In genomic region chr15:77956404-77956901, GRCm38 (mm10) we compare ENCODE assay signal across 8 mouse cellular contexts. TPM values are rescaled to one million over a fixed set of nuclear protein-coding genes. Genes with fewer than 3 reads are reported as not detected.
DNase-seq lines count a peak whose midpoint lies in the region; ATAC-seq lines count a peak whose summit lies in the region.

Gene Foxred2 (minus strand): TSS chr15:77956722.

- H3K9ac ChIP-seq in heart, embryonic 14.5 days (ENCODE audit: low read length) = peak within 1 kb of the TSS; percentile 28; the same call in 1 of the 2 replicates
- peak within 1 kb of the TSS; percentile 51 for H3K9ac ChIP-seq in liver, embryonic 15.5 days
- peak within 1 kb of the TSS; percentile 53 for H3K9ac ChIP-seq in neural tube, embryonic 11.5 days (ENCODE audit: low read length)

- H3K4me2 ChIP-seq in heart, embryonic 14.5 days (ENCODE audit: low read length) = peak within 1 kb of the TSS; percentile 73
- H3K4me2 ChIP-seq in liver, embryonic 15.5 days = peak within 1 kb of the TSS; percentile 86
- H3K4me2 ChIP-seq in neural tube, embryonic 11.5 days (ENCODE audit: low read depth) = peak within 1 kb of the TSS; percentile 60

- ATAC-seq in heart, embryonic 14.5 days (ENCODE audit: insufficient number of reproducible peaks, insufficient read depth, low FRiP score, low read depth) = peak; percentile 64
- ATAC-seq in liver, embryonic 15.5 days (ENCODE audit: insufficient read depth) = peak; percentile 80
- peak; percentile 87 for ATAC-seq in neural tube, embryonic 11.5 days (ENCODE audit: insufficient read depth, low FRiP score, low TSS enrichment)

- DNase-seq in CD4-positive helper T cell, adult 2 months (ENCODE audit: low read depth, low spot score) = peak; percentile 93
- DNase-seq in brain, embryonic 18.5 days (ENCODE audit: low read depth, low spot score) = peak; percentile 78
- DNase-seq in forebrain, embryonic 10.5 days (ENCODE audit: extremely low spot score, low spot score) = peak; percentile 86
- peak; percentile 87 for DNase-seq in kidney, postnatal 14 days
- peak; percentile 91 for DNase-seq in neural tube, embryonic 11.5 days (ENCODE audit: low spot score)
- peak; percentile 63 for DNase-seq in telencephalon, adult 2 months (ENCODE audit: low read depth, low spot score)

- WGBS in forebrain, embryonic 10.5 days = under 1% methylated on average over 39 of the region's 39 CpGs
- 1% methylated on average over 39 of the region's 39 CpGs for WGBS in heart, embryonic 14.5 days
- 1% methylated on average over 39 of the region's 39 CpGs for WGBS in liver, embryonic 15.5 days (ENCODE audit: insufficient replicate concordance)
- under 1% methylated on average over 38 of the region's 39 CpGs for WGBS in neural tube, embryonic 11.5 days

- no peaks in the 10 kb centered on the region for H3K9me3 ChIP-seq in forebrain, embryonic 10.5 days
- no peaks in the 10 kb centered on the region for H3K9me3 ChIP-seq in heart, embryonic 14.5 days (ENCODE audit: control insufficient read depth, low read length)
- H3K9me3 ChIP-seq in liver, embryonic 15.5 days (replicated peaks) = no peaks in the 10 kb centered on the region
- H3K9me3 ChIP-seq in neural tube, embryonic 11.5 days (ENCODE audit: control insufficient read depth, low read length) = no peaks in the 10 kb centered on the region

- peaks cover 36% of the 10 kb centered on the region for H3K4me1 ChIP-seq in forebrain, embryonic 10.5 days
- H3K4me1 ChIP-seq in heart, embryonic 14.5 days (ENCODE audit: control insufficient read depth in 2 of 2, insufficient read depth in 2 of 2, low read length in 2 of 2) = peaks cover 12 to 13% of the 10 kb centered on the region in 2 experiments
- H3K4me1 ChIP-seq in liver, embryonic 15.5 days (replicated peaks) = peaks cover 36% of the 10 kb centered on the region
- peaks cover 9% of the 10 kb centered on the region for H3K4me1 ChIP-seq in neural tube, embryonic 11.5 days (ENCODE audit: control insufficient read depth, insufficient read depth, low read length)

- H3K27ac ChIP-seq in forebrain, embryonic 10.5 days = peak within 1 kb of the TSS; percentile 85
- no peak within 1 kb of the TSS for H3K27ac ChIP-seq in heart, embryonic 14.5 days (replicated peaks in 1 of 2; ENCODE audit: control insufficient read depth in 1 of 2, insufficient read depth in 1 of 2, low read depth in 2 of 2, low read length in 2 of 2)
- H3K27ac ChIP-seq in liver, embryonic 15.5 days (replicated peaks) = no peak within 1 kb of the TSS
- H3K27ac ChIP-seq in neural tube, embryonic 11.5 days (ENCODE audit: low read depth, low read length) = no peak within 1 kb of the TSS

- H3K4me3 ChIP-seq in forebrain, embryonic 10.5 days = peak within 1 kb of the TSS; percentile 69
- peak within 1 kb of the TSS; percentile 51 to 57 for H3K4me3 ChIP-seq in heart, embryonic 14.5 days (ENCODE audit: control insufficient read depth in 1 of 2, insufficient read depth in 1 of 2, low read depth in 1 of 2, low read length in 2 of 2)
- peak within 1 kb of the TSS; percentile 57 for H3K4me3 ChIP-seq in liver, embryonic 15.5 days (replicated peaks)
- peak within 1 kb of the TSS; percentile 43 for H3K4me3 ChIP-seq in neural tube, embryonic 11.5 days (ENCODE audit: low read depth, low read length)

- H3K36me3 ChIP-seq in forebrain, embryonic 10.5 days (replicated peaks) = peaks cover 62% of the 10 kb centered on the region
- H3K36me3 ChIP-seq in heart, embryonic 14.5 days (ENCODE audit: control insufficient read depth, insufficient read depth, low read length) = peaks cover 35% of the 10 kb centered on the region
- peaks cover 37% of the 10 kb centered on the region for H3K36me3 ChIP-seq in liver, embryonic 15.5 days (replicated peaks)
- peaks cover 26% of the 10 kb centered on the region for H3K36me3 ChIP-seq in neural tube, embryonic 11.5 days (ENCODE audit: control insufficient read depth, insufficient read depth, low read length)

- peaks cover 38% of the 10 kb centered on the region for H3K27me3 ChIP-seq in forebrain, embryonic 10.5 days (ENCODE audit: poor library complexity, severe bottlenecking)
- peaks cover 19% of the 10 kb centered on the region for H3K27me3 ChIP-seq in heart, embryonic 14.5 days (ENCODE audit: control insufficient read depth, insufficient read depth, low read length)
- peaks cover 35% of the 10 kb centered on the region for H3K27me3 ChIP-seq in liver, embryonic 15.5 days
- H3K27me3 ChIP-seq in neural tube, embryonic 11.5 days (ENCODE audit: control insufficient read depth, insufficient read depth, low read length) = 0 out of 2 replicates have a peak, but pooled peaks cover 2% of the 10 kb centered on the region

RNA-seq across cellular contexts. Expression of gene Foxred2, which starts in this region (rescaled TPM):
- 7.9 and 8.7 TPM in 2 replicates for polyA plus RNA-seq in forebrain, embryonic 10.5 days (2016; fragmentation: Nextera tagmentation; extraction: Ambion mirVana)
- polyA plus RNA-seq in heart, embryonic 14.5 days (2014; fragmentation: Nextera tagmentation; extraction: Ambion mirVana) = 0.55 TPM in 2 replicates
- 1.1 and 1.4 TPM in 2 replicates for polyA plus RNA-seq in liver, embryonic 15.5 days (2015; fragmentation: Nextera tagmentation; extraction: Ambion mirVana)
- 4.1 and 5.7 TPM in 2 replicates for polyA plus RNA-seq in neural tube, embryonic 11.5 days (2014; fragmentation: Nextera tagmentation; extraction: Ambion mirVana)

Comparison
In these comparisons a context has a peak if more than half of its experiments do, and no peak if none do; other contexts are left out.
1. Peak in ATAC-seq, H3K4me3 ChIP-seq, H3K9ac ChIP-seq and H3K4me2 ChIP-seq in heart, embryonic 14.5 days; RNA of the gene not detected or under 1 TPM.